Mouse (Mus musculus): ENCODE results near the gene Lpar5. TPM values are rescaled to one million over a fixed set of nuclear protein-coding genes. Genes with fewer than 3 reads are reported as not detected.

Gene Lpar5
- polyA plus RNA-seq (2012; rRNA removed; ENCODE audit: low replicate concordance): 5.0 and 8.4 TPM in 2 replicates

GRCm38 (mm10) chr6:125067571-125067995, at the start of gene Lpar5:
TSS of gene Lpar5 (plus strand) at chr6:125067920.

DNA sequence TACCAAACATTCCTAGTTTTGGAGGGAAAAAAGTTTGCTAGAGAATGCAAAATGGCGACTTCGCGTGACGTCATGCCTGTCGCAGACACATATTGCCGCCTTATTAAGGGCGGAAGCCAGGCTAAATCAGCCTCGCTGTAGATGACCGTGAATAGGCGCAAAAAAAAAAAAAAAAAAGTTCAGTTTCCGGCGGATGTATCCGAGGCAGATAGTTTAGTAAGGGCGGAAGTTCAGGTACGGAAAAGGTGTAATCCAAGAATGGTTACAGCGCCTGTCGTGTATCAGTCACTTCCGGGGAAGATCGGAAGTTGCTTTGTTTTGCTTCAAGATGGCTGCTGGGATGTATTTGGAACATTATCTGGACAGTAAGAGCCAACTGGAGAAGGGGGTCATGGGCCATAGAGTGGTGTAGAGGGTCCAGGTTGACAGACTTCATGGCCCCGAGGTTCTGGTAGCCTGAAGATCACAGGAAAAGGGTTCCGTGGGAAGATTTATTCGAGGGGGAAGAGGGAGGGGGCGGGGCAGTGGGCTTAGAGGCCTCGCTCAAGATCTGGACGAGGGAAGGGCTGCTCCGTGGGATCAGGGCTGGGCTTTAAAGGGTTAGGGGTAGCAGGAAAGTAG, 28.1 kb upstream of the Lpar5 start, which contains the start of gene Ing4:
Gene Ing4, plus strand, starts transcription at position 228 of the 621 bp plus-strand sequence.

GRCm38 (mm10) chr6:125049678-125050077, 18.0 kb upstream of the Lpar5 start, which contains the start of gene Acrbp:
TSS of gene Acrbp (plus strand) at chr6:125049689.

GRCm38 (mm10) chr6:125095391-125096278, 27.9 kb downstream of the Lpar5 start, which contains the start of gene Chd4:
TSS of gene Chd4 (plus strand) at chr6:125095981.

DNA sequence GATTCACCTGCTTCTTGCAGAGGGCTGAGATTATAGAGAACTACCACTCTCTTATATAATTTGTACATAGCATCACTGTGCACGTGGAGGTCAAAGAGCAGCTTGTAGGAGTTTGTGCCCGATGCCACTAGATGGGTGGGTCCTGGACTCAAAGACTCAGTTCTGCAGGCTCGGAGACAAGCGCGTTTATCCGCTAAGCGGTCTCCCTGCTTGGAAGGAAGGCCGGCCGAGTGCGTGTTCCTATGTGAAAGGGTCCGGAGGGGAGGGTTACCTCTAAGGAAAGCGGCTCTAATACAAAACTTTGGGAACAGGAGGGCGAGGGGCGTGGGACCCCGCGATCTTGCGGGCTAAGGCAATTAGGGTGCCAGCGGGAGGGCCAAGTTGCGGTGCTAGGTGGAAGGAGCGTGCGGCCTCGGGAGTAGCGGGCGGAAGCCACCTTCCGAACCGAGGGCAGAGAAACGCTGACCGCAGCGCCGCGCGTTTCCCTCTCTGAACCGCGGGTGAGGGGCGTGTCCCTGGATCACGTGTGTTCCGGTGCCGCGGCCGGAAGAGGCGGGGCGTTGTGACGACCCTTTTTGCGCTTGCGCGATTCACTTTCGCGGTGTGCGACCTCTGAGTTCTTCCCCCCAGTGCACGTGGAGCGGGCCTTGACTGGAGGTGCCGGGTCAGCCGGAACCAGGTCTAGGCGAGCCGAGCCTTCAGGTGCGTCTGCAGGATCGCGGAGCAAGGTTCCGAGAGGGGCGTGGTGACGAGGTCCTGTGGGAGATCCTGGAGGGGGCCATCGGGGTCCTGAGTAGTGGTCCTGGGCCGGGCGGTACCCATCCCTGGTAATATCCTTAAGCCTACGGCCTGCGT, 63.8 kb downstream of the Lpar5 start, which contains the start of gene Nop2:
Gene Nop2, plus strand, starts transcription at position 608 of the 855 bp plus-strand sequence.

Other genes starting within 250 kb of the Lpar5 start
- 112 and 133 TPM in 2 replicates for gene Usp5, start 238.4 kb upstream of the Lpar5 start, polyA plus RNA-seq (2012; rRNA removed; ENCODE audit: low replicate concordance)
- gene Cdca3, start 238.4 kb upstream of the Lpar5 start, polyA plus RNA-seq (2012; rRNA removed; ENCODE audit: low replicate concordance): 5.8 and 31.7 TPM in 2 replicates
- 0.47 and 1.4 TPM in 2 replicates for gene Gnb3, start 227.6 kb upstream of the Lpar5 start, polyA plus RNA-seq (2012; rRNA removed; ENCODE audit: low replicate concordance)
- 23.0 and 97.5 TPM in 2 replicates for gene P3h3, start 210.2 kb upstream of the Lpar5 start, polyA plus RNA-seq (2012; rRNA removed; ENCODE audit: low replicate concordance)
- gene Gpr162, start 203.9 kb upstream of the Lpar5 start, polyA plus RNA-seq (2012; rRNA removed; ENCODE audit: low replicate concordance): 0.24 and 3.3 TPM in 2 replicates
- gene Cd4, start 179.7 kb upstream of the Lpar5 start, polyA plus RNA-seq (2012; rRNA removed; ENCODE audit: low replicate concordance): 0.79 and 2.4 TPM in 2 replicates
- gene Lag3, start 156.2 kb upstream of the Lpar5 start, polyA plus RNA-seq (2012; rRNA removed; ENCODE audit: low replicate concordance): 5.0 and 6.7 TPM in 2 replicates
- gene Ptms, start 147.8 kb upstream of the Lpar5 start, polyA plus RNA-seq (2012; rRNA removed; ENCODE audit: low replicate concordance): 1,311 and 1,715 TPM in 2 replicates
- gene Mlf2, start 136.5 kb upstream of the Lpar5 start, polyA plus RNA-seq (2012; rRNA removed; ENCODE audit: low replicate concordance): 398 and 422 TPM in 2 replicates
- 192 and 221 TPM in 2 replicates for gene Cops7a, start 102.4 kb upstream of the Lpar5 start, polyA plus RNA-seq (2012; rRNA removed; ENCODE audit: low replicate concordance)
- 3.7 and 15.6 TPM in 2 replicates for gene Pianp, start 71.2 kb upstream of the Lpar5 start, polyA plus RNA-seq (2012; rRNA removed; ENCODE audit: low replicate concordance)
- 49.1 and 77.6 TPM in 2 replicates for gene Zfp384, start 58.8 kb upstream of the Lpar5 start, polyA plus RNA-seq (2012; rRNA removed; ENCODE audit: low replicate concordance)
- 69.3 and 75.0 TPM in 2 replicates for gene Ing4, start 28.2 kb upstream of the Lpar5 start, polyA plus RNA-seq (2012; rRNA removed; ENCODE audit: low replicate concordance)
- gene Acrbp, start 18.2 kb upstream of the Lpar5 start, polyA plus RNA-seq (2012; rRNA removed; ENCODE audit: low replicate concordance): 11.9 and 31.8 TPM in 2 replicates
- 42.0 and 131 TPM in 2 replicates for gene Chd4, start 28.1 kb downstream of the Lpar5 start, polyA plus RNA-seq (2012; rRNA removed; ENCODE audit: low replicate concordance)
- gene Nop2, start 64.0 kb downstream of the Lpar5 start, polyA plus RNA-seq (2012; rRNA removed; ENCODE audit: low replicate concordance): 13.7 and 35.1 TPM in 2 replicates
- gene Iffo1, start 77.3 kb downstream of the Lpar5 start, polyA plus RNA-seq (2012; rRNA removed; ENCODE audit: low replicate concordance): 32.5 and 35.6 TPM in 2 replicates
- 4,033 and 4,268 TPM in 2 replicates for gene Gapdh, start 98.5 kb downstream of the Lpar5 start, polyA plus RNA-seq (2012; rRNA removed; ENCODE audit: low replicate concordance)
- gene Ncapd2, start 123.8 kb downstream of the Lpar5 start, polyA plus RNA-seq (2012; rRNA removed; ENCODE audit: low replicate concordance): 29.9 and 68.5 TPM in 2 replicates
- 62.0 and 70.3 TPM in 2 replicates for gene Mrpl51, start 123.9 kb downstream of the Lpar5 start, polyA plus RNA-seq (2012; rRNA removed; ENCODE audit: low replicate concordance)
- 17.3 and 19.7 TPM in 2 replicates for gene Vamp1, start 147.6 kb downstream of the Lpar5 start, polyA plus RNA-seq (2012; rRNA removed; ENCODE audit: low replicate concordance)
- gene Tapbpl, start 163.9 kb downstream of the Lpar5 start, polyA plus RNA-seq (2012; rRNA removed; ENCODE audit: low replicate concordance): 25.0 and 26.3 TPM in 2 replicates
- 1.6 and 2.2 TPM in 2 replicates for gene Cd27, start 169.1 kb downstream of the Lpar5 start, polyA plus RNA-seq (2012; rRNA removed; ENCODE audit: low replicate concordance)
- not detected in 2 replicates for gene Tuba3a, start 218.1 kb downstream of the Lpar5 start, polyA plus RNA-seq (2012; rRNA removed; ENCODE audit: low replicate concordance)
- gene Ltbr, start 246.0 kb downstream of the Lpar5 start, polyA plus RNA-seq (2012; rRNA removed; ENCODE audit: low replicate concordance): 118 and 131 TPM in 2 replicates

Data from subcutaneous adipose tissue, adult 2 months (tissue).